Mouse (Mus musculus): ENCODE results near the gene Prdm2. TPM values are rescaled to one million over a fixed set of nuclear protein-coding genes. Genes with fewer than 3 reads are reported as not detected.

Gene Prdm2
- polyA plus RNA-seq (2016; fragmentation: Nextera tagmentation; extraction: Ambion mirVana): 20.2 and 22.3 TPM in 2 replicates

DNA sequence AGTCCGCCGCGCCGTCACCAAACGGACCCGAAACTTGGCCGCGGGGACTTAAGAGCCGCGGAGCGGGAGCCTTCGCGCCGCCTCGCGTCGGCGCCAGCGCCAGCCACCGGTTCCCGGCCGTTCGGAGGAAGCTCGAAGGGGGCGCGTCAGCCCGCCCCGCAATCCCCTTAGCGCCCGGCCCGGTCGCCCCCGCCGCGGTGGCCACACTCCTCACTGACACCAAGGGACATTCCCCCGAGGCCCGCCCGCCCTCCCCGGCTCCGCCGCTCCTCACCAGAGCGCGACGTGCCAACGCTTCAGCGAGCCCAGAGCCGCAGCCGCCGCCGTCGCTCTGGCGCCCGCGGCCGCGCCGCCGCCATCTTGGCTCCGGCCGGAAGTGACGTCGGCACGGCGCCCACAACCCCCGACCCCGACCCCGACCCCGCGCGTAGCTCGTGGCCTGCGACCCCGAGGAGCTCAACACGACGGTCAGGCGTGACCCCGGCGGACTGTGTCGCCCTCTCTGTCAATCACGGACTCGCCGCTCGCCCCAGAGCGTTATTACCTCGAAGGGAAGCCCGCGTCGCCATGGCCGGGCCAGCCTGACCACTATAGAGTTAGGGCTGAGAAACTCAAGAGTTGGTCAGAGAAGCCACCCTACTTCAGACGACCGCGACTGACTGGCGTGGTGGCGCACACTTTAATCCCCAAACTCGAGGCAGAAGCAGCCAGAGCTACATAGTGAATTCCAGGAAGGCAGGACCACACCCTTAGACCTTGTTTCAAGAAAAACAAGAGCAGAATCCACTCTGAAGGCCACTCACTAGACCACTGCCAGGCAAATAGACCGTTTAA is at the start of gene Prdm2:
TSS of gene Prdm2 (minus strand) at position 655 of the 834 bp plus-strand sequence.
- Histone ChIP-seq H3K4me3 (peak within 1 kb of the TSS; percentile 83), H3K9ac (peak within 1 kb of the TSS; percentile 89), H3K36me3 (no peaks in the 10 kb centered on the region), H3K27ac (peak within 1 kb of the TSS; percentile 93), H3K4me2 (replicated peaks) (peak within 1 kb of the TSS; percentile 77), H3K9me3 (replicated peaks) (no peaks in the 10 kb centered on the region), H3K27me3 (no peaks in the 10 kb centered on the region), H3K4me1 (peaks cover 16% of the 10 kb centered on the region)
- WGBS: 2% methylated on average over 83 of the region's 96 CpGs
- ATAC-seq (ENCODE audit: low FRiP score): peak; percentile 81

DNA sequence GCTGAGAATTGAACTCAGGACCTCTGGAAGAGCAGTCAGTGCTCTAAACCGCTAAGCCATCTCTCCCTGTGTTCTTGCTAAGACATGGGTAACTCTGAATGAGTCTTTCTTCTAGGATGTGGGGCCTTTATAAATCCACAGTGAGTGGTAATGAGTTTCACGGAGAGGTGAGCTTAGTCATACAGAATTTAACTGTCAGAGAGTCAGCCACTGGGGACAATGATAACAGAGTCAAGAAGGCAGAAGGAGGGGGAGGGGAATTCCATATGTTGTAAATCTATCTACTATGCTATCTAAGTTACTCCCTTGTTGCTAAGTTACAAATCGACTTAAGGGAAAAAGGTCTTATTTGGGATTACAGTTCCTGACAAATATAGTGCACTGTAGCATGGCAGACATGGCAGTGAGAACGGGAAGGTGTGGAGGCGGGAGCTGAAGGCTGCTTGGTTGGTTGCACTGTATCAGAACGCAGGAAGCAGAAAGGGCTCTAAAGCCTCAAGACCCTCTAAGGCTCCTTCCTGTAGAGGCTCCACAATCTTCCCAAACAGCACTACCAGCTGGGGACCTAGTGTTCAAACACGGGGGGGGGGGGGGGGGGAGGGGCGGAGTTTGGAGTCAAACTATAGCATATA is 47.0 kb upstream of the Prdm2 start:
- H3K9ac ChIP-seq: no peak overlapping the region
- 55% methylated on average over 8 of the region's 8 CpGs for WGBS
- ATAC-seq (ENCODE audit: low FRiP score): peak; percentile 63; the same call in 1 of the 2 replicates
- H3K9me3 ChIP-seq (replicated peaks): no peaks in the 10 kb centered on the region
- no peak overlapping the region for H3K4me3 ChIP-seq
- H3K27ac ChIP-seq: no peak overlapping the region
- H3K36me3 ChIP-seq: no peaks in the 10 kb centered on the region
- H3K27me3 ChIP-seq: no peaks in the 10 kb centered on the region
- H3K4me2 ChIP-seq (replicated peaks): no peak overlapping the region
- peaks cover 9% of the 10 kb centered on the region for H3K4me1 ChIP-seq

DNA sequence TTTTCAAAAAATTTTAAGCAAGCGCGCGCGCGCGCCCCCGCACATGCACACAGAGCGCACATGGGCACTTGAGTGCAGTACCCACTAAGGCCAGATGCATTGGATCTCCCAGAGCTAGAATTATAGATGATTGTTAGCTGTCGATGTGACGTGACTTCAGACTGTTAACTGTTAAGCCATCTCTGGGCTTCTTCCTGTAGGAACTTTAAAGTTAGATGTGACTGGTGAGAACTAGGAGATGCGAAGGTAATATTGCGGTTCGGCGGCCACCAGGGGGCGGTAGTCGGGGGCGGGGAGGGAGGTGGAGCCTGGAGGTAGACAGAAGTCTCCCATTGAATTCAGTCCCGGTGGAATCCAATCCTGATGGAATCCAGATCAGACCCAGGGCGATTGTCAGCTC is 45.7 kb upstream of the Prdm2 start:
- H3K9me3 ChIP-seq (replicated peaks): no peaks in the 10 kb centered on the region
- H3K4me3 ChIP-seq: no peak overlapping the region
- peak overlapping the region; percentile 14 for H3K4me2 ChIP-seq (replicated peaks)
- peaks cover 9% of the 10 kb centered on the region for H3K4me1 ChIP-seq
- no peaks in the 10 kb centered on the region for H3K27me3 ChIP-seq
- ATAC-seq (ENCODE audit: low FRiP score): 0 out of 2 replicates have a peak, but pooled peaks have one; percentile 20
- no peak overlapping the region for H3K27ac ChIP-seq
- WGBS: 37% methylated on average over 19 of the region's 19 CpGs
- H3K36me3 ChIP-seq: no peaks in the 10 kb centered on the region
- no peak overlapping the region for H3K9ac ChIP-seq

DNA sequence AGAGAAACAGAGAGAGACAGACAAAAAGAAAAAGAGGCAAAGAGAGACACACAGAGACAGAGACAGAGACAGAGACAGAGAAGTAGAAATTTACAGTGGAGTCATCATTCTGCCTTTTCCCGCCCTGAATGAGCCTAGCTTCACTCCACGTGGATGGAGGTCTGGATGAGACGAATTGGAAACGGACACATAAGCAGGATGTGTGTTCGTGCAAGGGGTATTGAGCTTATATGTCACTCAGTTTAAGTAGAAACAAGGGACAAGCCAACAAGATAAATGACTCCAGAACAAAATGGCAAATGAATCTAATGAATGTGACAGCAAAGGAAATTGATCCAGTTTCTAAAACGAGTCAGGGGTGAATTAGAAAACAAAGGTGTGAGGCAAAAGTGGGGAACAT is 45.2 kb upstream of the Prdm2 start:
- Histone ChIP-seq H3K9me3 (replicated peaks) (no peaks in the 10 kb centered on the region), H3K4me2 (replicated peaks) (no peak overlapping the region), H3K4me3 (no peak overlapping the region), H3K4me1 (peaks cover 9% of the 10 kb centered on the region), H3K27me3 (no peaks in the 10 kb centered on the region), H3K27ac (no peak overlapping the region), H3K9ac (no peak overlapping the region), H3K36me3 (no peaks in the 10 kb centered on the region)
- ATAC-seq (ENCODE audit: low FRiP score): no peak
- WGBS: 40% methylated on average over 6 of the region's 6 CpGs

DNA sequence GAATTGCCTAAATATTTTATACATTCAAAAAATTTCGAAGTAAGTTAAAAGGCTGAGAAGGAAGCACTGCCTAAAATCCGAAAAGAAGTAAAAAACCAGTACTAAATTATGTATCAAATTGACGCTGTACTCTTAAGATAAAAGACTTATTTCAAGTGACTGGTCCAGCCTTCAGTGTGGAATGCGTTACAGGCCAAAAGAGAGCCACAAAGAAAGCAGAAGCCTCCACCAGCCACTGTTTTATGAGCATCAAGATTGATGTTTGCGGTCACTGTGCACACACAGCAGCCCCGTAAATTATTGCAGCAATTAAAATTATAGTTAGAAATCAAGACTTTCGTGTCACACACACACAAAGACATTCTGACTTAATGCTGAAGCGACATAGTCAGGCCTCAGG is 42.7 kb upstream of the Prdm2 start:
- WGBS: 85% methylated on average over 8 of the region's 8 CpGs

DNA sequence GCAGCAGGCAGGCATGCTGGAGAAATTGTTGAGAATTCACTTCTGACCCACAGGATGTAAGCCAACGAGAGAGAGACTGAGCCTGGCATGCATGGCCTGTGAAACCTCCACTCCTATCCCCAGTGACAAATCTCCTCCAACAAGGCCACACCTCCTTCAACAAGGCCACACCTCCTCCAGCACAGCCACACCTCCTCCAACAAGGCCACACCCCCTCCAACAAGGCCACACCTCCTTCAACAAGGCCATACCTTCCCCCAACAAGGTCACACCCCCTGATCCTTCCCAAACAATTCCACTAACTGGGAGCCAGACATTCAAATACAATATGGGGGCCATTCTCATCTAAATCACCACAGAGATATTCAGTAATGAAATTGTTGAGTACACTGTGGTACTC is 40.6 kb upstream of the Prdm2 start:
- Histone ChIP-seq H3K36me3 (no peaks in the 10 kb centered on the region), H3K9me3 (replicated peaks) (no peaks in the 10 kb centered on the region), H3K27me3 (no peaks in the 10 kb centered on the region), H3K4me2 (replicated peaks) (no peak overlapping the region), H3K9ac (no peak overlapping the region), H3K27ac (no peak overlapping the region), H3K4me3 (no peak overlapping the region), H3K4me1 (no peaks in the 10 kb centered on the region)
- 91% methylated on average over 1 of the region's 1 CpGs for WGBS
- ATAC-seq (ENCODE audit: low FRiP score): no peak

More for the DNA sequence above, 42.7 kb upstream of the Prdm2 start:
- H3K36me3 ChIP-seq: no peaks in the 10 kb centered on the region
- no peaks in the 10 kb centered on the region for H3K9me3 ChIP-seq (replicated peaks)
- H3K27ac ChIP-seq: no peak overlapping the region
- H3K4me2 ChIP-seq (replicated peaks): no peak overlapping the region
- no peak for ATAC-seq (ENCODE audit: low FRiP score)
- H3K27me3 ChIP-seq: no peaks in the 10 kb centered on the region
- no peak overlapping the region for H3K9ac ChIP-seq
- H3K4me1 ChIP-seq: peaks cover 9% of the 10 kb centered on the region
- H3K4me3 ChIP-seq: no peak overlapping the region

DNA sequence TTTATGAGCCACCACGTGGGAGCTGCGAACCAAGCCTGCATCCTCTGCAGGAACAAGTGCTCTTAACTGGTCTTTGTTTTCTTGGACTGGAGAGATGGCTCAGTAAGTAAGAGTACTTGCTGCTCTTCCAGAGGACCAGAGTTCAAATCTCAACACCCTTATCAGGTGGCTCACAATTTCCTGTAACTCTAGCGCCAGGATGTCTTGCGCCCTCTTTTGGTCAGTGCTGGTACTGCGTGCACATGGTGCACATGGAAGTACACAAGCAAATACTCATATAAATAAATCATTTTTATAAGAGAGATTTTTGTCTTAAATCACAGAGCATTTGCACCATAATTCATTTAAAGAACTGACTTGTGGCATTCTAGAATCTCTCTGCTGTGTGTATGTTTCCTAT is 35.3 kb upstream of the Prdm2 start:
- WGBS: 73% methylated on average over 5 of the region's 5 CpGs
- ATAC-seq (ENCODE audit: low FRiP score): no peak

GRCm38 (mm10) chr4:143241294-143241693 is 28.5 kb upstream of the Prdm2 start:
- 78% methylated on average over 9 of the region's 9 CpGs for WGBS
- H3K9me3 ChIP-seq (replicated peaks): no peaks in the 10 kb centered on the region
- H3K4me1 ChIP-seq: no peaks in the 10 kb centered on the region
- no peaks in the 10 kb centered on the region for H3K27me3 ChIP-seq
- H3K4me2 ChIP-seq (replicated peaks): no peak overlapping the region
- H3K4me3 ChIP-seq: no peak overlapping the region
- no peak for ATAC-seq (ENCODE audit: low FRiP score)
- no peaks in the 10 kb centered on the region for H3K36me3 ChIP-seq
- H3K9ac ChIP-seq: no peak overlapping the region
- H3K27ac ChIP-seq: no peak overlapping the region

More for the DNA sequence above, 35.3 kb upstream of the Prdm2 start:
- H3K4me2 ChIP-seq (replicated peaks): no peak overlapping the region
- no peak overlapping the region for H3K9ac ChIP-seq
- no peaks in the 10 kb centered on the region for H3K4me1 ChIP-seq
- no peaks in the 10 kb centered on the region for H3K36me3 ChIP-seq
- H3K4me3 ChIP-seq: no peak overlapping the region
- no peaks in the 10 kb centered on the region for H3K27me3 ChIP-seq
- no peaks in the 10 kb centered on the region for H3K9me3 ChIP-seq (replicated peaks)
- H3K27ac ChIP-seq: no peak overlapping the region

GRCm38 (mm10) chr4:143239615-143240201 is 26.9 kb upstream of the Prdm2 start:
- no peak overlapping the region for H3K27ac ChIP-seq
- H3K9me3 ChIP-seq (replicated peaks): 0 out of 2 replicates have a peak, but pooled peaks cover under 1% of the 10 kb centered on the region
- H3K27me3 ChIP-seq: no peaks in the 10 kb centered on the region
- WGBS: 88% methylated on average over 9 of the region's 9 CpGs
- H3K36me3 ChIP-seq: no peaks in the 10 kb centered on the region
- H3K4me2 ChIP-seq (replicated peaks): no peak overlapping the region
- H3K4me1 ChIP-seq: no peaks in the 10 kb centered on the region
- H3K9ac ChIP-seq: no peak overlapping the region
- H3K4me3 ChIP-seq: no peak overlapping the region
- ATAC-seq (ENCODE audit: low FRiP score): no peak

GRCm38 (mm10) chr4:143239117-143239516 is 26.3 kb upstream of the Prdm2 start:
- Histone ChIP-seq H3K4me2 (replicated peaks) (no peak overlapping the region), H3K27me3 (no peaks in the 10 kb centered on the region), H3K9ac (no peak overlapping the region), H3K9me3 (replicated peaks) (peaks cover 6% of the 10 kb centered on the region), H3K36me3 (no peaks in the 10 kb centered on the region), H3K4me3 (no peak overlapping the region), H3K4me1 (no peaks in the 10 kb centered on the region), H3K27ac (no peak overlapping the region)
- no peak for ATAC-seq (ENCODE audit: low FRiP score)
- WGBS: 94% methylated on average over 5 of the region's 5 CpGs

GRCm38 (mm10) chr4:143238241-143239031 is 25.6 kb upstream of the Prdm2 start:
- WGBS: 29% methylated on average over 23 of the region's 23 CpGs
- Histone ChIP-seq H3K4me2 (replicated peaks) (no peak overlapping the region), H3K9me3 (replicated peaks) (peaks cover 6% of the 10 kb centered on the region), H3K4me1 (no peaks in the 10 kb centered on the region), H3K27me3 (no peaks in the 10 kb centered on the region), H3K27ac (no peak overlapping the region), H3K36me3 (no peaks in the 10 kb centered on the region), H3K4me3 (no peak overlapping the region), H3K9ac (no peak overlapping the region)
- no peak for ATAC-seq (ENCODE audit: low FRiP score)
